Mouse (Mus musculus): ENCODE data around the gene Olfr391-ps.

GRCm38 (mm10) chr11:73780613-73781012 is 22.2 kb downstream of the Olfr391-ps start, which contains the start of gene Olfr389:
- TF ChIP-seq POLR2A (IDR thresholded peaks at IDR 0.05; ENCODE audit: low read depth, low read length) (no peak), CTCF (IDR thresholded peaks at IDR 0.05; ENCODE audit: borderline replicate concordance, insufficient read depth, low read length) (no peak)

Measured in embryonic fibroblast, embryonic 13.5 days (primary cell).